Mouse (Mus musculus): Measurements from ENCODE around the gene Avpr1b.
A peak's percentile ranks its signal among the peaks of the same experiment; 100 is the strongest.
"Not testable (repeated sequence)": the region's sequence is repeated elsewhere in the genome, so short reads cannot be mapped to it uniquely, and the experiment has no call there.

Avpr1b gene

GRCm38 (mm10) chr1:131619348-131619747 lies 20.3 kb downstream of the Avpr1b start:
- DNase-seq (ENCODE audit: low read depth): no peak

GRCm38 (mm10) chr1:131623644-131624043 lies 24.6 kb downstream of the Avpr1b start:
- no peak for DNase-seq (ENCODE audit: low read depth)

DNA sequence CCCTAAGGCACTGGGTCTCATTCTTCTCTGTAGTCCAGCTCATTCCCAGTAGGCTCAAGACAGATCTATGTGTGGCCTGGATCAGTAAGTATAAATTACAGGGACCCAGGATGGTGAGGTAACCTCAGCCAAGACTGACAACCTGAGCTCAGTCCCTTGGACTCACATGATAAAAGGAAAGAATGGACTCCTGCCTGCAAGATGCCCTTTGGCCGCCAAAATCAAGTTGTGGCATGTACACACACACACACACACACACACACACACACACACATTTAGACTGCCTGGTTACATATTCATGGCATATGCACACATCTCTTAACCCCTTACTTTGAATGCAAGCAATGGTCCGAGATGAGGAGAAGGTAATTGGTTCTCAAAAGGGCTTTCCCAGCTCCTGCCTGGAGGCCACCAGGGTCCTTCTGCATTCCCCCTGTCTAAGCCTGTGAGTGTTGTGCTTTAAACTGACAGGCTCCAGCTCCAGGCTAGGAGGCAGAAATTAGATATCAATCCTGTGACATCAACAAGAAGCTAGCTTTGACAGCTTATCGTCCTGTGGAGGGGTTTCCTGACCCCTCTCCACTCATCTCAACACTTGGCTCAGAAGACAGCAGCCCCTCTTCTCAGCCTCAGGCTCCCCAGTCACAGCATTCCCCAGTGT lies 25.3 kb downstream of the Avpr1b start:
- no peak for DNase-seq (ENCODE audit: low read depth)

DNA sequence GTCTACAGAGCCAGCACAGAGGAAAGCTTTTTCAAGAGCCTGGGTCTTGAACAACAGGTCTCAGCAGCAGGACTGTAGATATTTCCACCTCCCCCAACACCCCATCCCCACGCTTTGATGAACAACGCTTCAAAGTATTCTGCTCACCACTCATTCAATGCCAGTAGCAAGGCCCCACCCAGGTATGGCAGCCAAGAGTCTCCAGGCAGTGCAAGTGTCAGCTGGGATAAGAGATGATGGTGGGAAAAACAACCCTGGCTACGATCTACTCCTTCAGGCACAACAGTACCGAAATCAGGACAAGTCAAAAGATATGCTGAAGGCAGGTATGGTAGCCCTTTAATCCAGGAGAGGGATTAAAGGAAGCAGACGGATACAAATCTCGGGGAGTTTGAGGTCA lies 27.2 kb downstream of the Avpr1b start:
- no peak for DNase-seq (ENCODE audit: low read depth)

- DNase-seq (ENCODE audit: low read depth): not testable (repeated sequence)
Observed at GRCm38 (mm10) chr1:131632216-131632615, 33.2 kb downstream of the Avpr1b start.

DNA sequence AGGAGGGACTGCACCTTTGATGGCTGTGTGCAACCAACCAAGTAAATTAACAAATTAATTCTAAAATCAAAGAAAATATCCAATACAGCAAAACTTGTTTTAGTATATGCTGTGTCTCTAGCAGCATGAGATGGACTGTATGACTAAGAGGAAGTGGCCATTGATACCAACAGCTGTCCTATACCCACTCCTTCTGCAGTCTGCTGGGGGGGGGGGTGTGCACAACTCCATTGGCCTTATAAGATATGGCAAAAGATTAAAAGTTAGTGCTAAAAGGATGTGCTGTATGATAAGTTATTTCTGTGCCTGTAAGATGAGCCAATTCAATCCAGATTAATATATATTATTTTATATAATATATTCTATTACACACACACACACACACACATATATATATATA lies 35.5 kb downstream of the Avpr1b start:
- no peak for DNase-seq (ENCODE audit: low read depth)

DNA sequence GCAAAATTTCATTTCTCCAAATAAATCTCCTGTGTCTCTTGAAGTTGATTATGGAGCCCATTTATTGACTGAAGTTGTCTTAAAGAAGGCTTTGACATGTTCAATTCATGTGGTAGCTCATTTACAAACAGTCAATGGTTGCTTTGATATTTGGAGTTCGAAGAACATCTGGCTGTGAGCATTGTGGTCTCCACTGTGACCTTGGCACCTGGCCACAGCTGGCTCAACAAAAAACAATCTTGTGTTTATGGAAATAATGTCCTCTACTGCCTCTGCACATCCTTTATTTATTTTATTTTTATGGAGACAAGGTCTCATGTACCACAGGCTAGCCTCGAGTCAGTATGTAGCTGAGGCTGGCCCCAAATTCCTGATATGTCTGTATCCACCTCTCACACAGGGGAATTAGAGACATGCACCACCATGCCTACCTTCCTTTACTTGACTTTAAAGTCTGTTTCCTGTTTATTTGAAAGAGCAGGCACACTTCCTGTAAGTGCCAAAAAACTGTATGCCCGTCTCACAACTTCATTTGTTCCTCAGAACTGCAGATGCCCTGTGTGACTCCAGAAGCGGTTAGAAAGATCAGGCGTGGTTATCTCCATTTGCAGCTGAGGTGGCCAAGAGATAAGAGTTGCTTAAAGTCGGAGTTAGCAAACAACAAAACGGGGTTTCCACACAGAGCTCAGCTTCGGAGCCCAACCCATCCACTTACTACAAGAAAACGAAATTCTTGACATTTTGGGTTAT lies 38.9 kb downstream of the Avpr1b start, which contains the start of gene Ctse:
TSS of gene Ctse (plus strand) at position 516 of the 750 bp plus-strand sequence.
- DNase-seq (ENCODE audit: low read depth): peak; percentile 85

DNA sequence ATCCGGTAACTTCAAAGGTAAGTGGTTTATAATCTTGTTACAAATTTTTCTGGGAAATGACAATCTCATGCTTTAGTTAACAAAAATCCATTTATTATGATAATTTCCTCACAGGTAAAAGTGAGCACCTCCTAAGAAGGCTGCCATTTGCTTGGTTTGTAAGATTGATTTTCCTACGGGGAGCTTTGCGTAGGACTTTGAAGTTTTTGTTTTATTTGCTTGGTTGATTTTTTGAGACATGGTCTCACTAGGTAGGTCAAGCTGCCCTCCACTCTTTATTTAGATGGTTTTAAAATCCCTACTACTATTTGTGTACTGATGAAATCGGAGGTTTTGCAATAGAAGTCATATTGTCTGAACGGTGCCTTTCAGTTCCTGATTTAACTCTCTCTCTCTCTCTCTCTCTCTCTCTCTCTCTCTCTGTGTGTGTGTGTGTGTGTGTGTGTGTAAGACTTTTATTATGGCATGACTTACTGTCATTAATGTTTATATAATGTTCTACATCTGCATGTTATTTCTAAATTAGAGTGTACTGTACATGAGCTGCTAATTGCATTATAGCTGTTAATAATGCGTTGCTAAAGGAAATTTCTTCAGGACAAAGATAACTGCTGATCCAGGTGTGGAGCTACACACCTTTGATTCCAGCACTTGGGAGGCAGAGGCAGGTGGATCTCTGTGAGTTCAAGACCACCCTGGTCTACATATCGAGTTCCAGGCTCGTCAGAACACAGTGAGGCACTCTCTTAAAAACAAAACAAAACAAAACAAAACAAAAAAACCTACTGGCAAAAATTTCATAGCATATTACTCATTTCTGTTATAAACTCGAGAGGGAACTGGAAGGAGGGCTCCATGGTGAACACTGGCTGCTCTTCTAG lies 39.7 kb downstream of the Avpr1b start:
- DNase-seq (ENCODE audit: low read depth): no peak

DNA sequence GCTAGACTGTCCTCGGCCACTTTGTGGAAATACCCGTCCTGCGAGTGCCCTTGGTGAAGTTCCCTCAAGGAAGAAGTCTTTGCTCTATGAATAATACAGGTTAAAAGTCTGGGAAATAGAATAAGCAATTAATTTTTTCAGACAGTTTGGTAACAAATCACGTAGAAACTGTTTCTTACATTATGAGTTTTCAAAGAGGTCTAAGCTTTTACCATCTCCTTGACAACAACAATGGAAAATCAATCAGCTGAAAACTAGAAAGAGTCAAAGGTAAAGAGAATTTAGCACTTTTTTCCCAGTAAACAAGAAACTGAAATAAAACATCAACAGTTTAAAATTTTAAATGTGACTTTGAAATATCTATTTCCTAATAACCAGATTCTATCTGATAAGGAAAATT lies 41.0 kb downstream of the Avpr1b start:
- no peak for DNase-seq (ENCODE audit: low read depth)

DNA sequence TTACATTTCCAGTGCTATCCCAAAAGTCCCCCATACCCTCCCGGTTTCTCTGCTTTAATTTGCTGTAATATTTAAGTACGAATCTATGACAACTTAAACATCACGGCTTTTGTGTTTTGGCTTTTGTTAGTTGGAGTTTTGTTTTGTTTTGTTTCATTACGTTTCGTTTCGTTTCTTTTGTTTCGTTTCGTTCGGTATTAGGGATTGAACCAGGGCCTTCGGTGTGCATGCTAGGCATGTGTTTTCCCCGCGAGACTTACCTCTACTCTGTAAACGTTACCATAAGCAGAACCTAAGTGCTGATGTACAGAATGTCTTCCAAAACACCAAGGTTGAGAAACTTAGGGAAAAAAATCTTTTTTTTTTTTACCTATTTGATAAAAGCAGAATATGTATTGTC lies 42.5 kb downstream of the Avpr1b start:
- DNase-seq (ENCODE audit: low read depth): no peak

DNA sequence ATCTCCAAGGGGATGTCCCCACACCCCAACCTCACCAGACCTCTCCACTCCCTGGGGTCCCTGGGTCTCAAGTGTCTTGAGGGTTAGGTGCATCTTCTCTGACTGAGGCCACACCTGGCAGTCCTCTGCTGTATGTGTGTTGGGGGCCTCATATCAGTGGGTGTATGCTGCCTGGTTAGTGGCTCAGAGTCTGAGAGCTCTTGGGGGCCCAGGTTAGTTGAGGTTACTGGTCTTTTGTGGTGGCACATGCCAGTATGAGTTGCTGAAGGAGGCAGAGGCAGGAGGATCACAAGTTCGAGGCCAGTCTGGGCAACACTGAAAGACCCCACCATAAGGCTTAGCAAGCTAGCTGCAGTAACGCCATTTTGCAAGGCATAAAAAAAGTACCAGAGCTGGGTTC lies 43.2 kb downstream of the Avpr1b start:
- DNase-seq (ENCODE audit: low read depth): no peak

GRCm38 (mm10) chr1:131652670-131653443 lies 53.8 kb downstream of the Avpr1b start:
- no peak for DNase-seq (ENCODE audit: low read depth)

- DNase-seq (ENCODE audit: low read depth): no peak
Observed at GRCm38 (mm10) chr1:131655601-131656000, 56.6 kb downstream of the Avpr1b start.

GRCm38 (mm10) chr1:131657945-131658354 lies 58.9 kb downstream of the Avpr1b start:
- DNase-seq (ENCODE audit: low read depth): peak; percentile 89

DNA sequence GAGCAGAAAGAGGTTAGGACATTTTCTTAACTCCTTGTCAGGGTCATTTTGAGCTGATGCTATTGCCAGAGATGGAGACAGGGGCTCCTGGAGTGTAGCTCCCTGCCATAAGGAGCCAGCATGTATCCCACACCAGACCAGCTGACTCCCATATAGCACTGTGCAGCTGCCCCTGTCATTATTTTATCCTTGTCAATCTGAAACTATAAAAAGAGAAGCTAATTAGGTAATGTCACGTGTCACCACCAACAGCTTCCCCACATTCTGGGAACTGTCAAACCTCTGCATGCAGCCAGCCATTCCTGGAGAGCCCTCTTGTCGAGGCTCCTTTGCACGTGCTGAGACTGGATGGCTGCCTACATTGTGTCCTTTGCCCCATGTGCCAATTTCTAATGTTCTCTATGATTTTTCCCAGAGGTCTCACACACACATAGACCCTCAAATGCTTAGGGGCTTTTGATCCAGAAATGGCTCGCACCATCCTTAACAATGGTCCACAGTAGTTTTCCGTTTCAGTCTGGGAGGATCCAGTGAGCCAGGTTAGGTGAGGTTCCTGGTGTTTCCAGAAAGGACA lies 60.6 kb downstream of the Avpr1b start:
- DNase-seq (ENCODE audit: low read depth): no peak

DNA sequence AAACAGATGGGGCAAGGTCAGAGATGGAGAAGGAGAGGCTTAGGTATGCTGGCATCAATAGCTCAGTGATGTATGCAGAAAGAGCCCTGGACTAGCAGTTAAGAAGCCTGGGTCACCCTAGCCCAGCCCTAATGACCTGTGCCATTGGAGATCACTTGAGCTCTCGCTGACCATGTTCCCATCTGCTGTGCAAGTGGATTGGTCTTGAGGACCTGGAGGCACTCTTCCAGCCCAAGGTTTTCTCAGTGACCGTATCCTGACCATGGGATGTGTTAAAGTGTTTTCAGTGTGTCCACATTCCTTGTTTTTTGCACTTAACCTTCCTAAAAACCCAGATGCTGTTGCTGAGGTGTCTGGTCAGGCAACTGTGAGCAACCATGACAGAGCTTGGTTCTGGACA lies 61.2 kb downstream of the Avpr1b start:
- DNase-seq (ENCODE audit: low read depth): no peak

- DNase-seq (ENCODE audit: low read depth): no peak
Observed at GRCm38 (mm10) chr1:131660716-131661472, 61.9 kb downstream of the Avpr1b start.

Data from c-Kit-positive CD71-positive TER-119-negative erythroid progenitor cells, embryonic 14.5 days (primary cell).